Mouse (Mus musculus) spleen, adult 2 months (tissue): ENCODE results near the gene Nos1. TPM values are rescaled to one million over a fixed set of nuclear protein-coding genes. Genes with fewer than 3 reads are reported as not detected.
A peak's percentile ranks its signal among the peaks of the same experiment; 100 is the strongest.

ENCODE experiments used
- DNase-seq, 2 experiments: peaks; one replicate each; pipeline versions ENCODE4 v3.0.0 to v3.0.0-alpha.2; 2012 to 2021; ENCODE audit warnings: low spot score in 2 of 2, low read depth in 1 of 2
- H3K27ac ChIP-seq: fragments of 200-500 bp; 2 replicates; pipeline ENCODE4 v1.5.1; 2012; ENCODE audit warnings: low read length, inconsistent platforms; ENCODE audit not compliant: insufficient read depth
- H3K27me3 ChIP-seq: fragments of 200-500 bp; 2 replicates; pipeline ENCODE4 v1.6.1; 2012; ENCODE audit warnings: mild to moderate bottlenecking, moderate library complexity, low read length, inconsistent platforms; ENCODE audit not compliant: control insufficient read depth, insufficient read depth
- H3K36me3 ChIP-seq: fragments of 200-500 bp; 2 replicates; pipeline ENCODE4 v1.6.1; 2012; ENCODE audit warnings: mild to moderate bottlenecking, low read length, inconsistent platforms; ENCODE audit not compliant: control insufficient read depth, insufficient read depth
- H3K4me1 ChIP-seq: fragments of 200-500 bp; 2 replicates; pipeline ENCODE4 v1.6.1; 2011; ENCODE audit warnings: inconsistent platforms; ENCODE audit not compliant: control insufficient read depth, insufficient read depth, insufficient read length
- H3K4me3 ChIP-seq: fragments of 200-500 bp; 2 replicates; pipeline ENCODE4 v1.5.1; 2011; ENCODE audit warnings: mild to moderate bottlenecking, inconsistent platforms; ENCODE audit not compliant: insufficient read depth, insufficient read length; ENCODE audit errors: extremely low read depth
- CTCF ChIP-seq: fragments of 200-500 bp; IDR thresholded peaks from 2 replicates; pipeline ENCODE4 v1.5.1; 2011; ENCODE audit warnings: mild to moderate bottlenecking, inconsistent platforms; ENCODE audit not compliant: insufficient read depth, insufficient read length, insufficient replicate concordance; ENCODE audit errors: extremely low read depth
- POLR2A ChIP-seq: fragments of 200-500 bp; IDR thresholded peaks from 2 replicates; pipeline ENCODE4 v1.6.1; 2011; ENCODE audit warnings: low read depth, low read length, inconsistent platforms
- WGBS: fragments of 180-500 bp; shearing (Covaris S2); methylation state at CpG from one replicate; pipeline ENCODE4 v1.1.7; 2018; 5-methylcytosine and 5-hydroxymethylcytosine counted together
- polyA plus RNA-seq: library from polyadenylated mRNA; depleted of rRNA; stranded (reverse); fragments of >200 nt; gene quantifications from 2 replicates; pipeline ENCODE4 v1.2.3, GENCODE M21; 2012

The Nos1 gene
- polyA plus RNA-seq, 1 experiment: 0.37 TPM

GRCm38 (mm10) chr5:117967659-117968069 is 186.8 kb downstream of the Nos1 start:
- H3K4me3 ChIP-seq: no peak overlapping the region
- 51% methylated on average over 4 of the region's 4 CpGs for WGBS
- H3K27me3 ChIP-seq: peaks cover 4% of the 10 kb centered on the region; the same call in 1 of the 2 replicates
- H3K4me1 ChIP-seq: no peaks in the 10 kb centered on the region
- no peak overlapping the region for H3K27ac ChIP-seq
- H3K36me3 ChIP-seq: no peaks in the 10 kb centered on the region
- no peak for TF ChIP-seq CTCF
- no peak for DNase-seq

- Histone ChIP-seq H3K4me3 (no peak overlapping the region), H3K36me3 (no peaks in the 10 kb centered on the region), H3K27me3 (peaks cover 2% of the 10 kb centered on the region; the same call in 1 of the 2 replicates), H3K27ac (no peak overlapping the region), H3K4me1 (no peaks in the 10 kb centered on the region)
- DNase-seq: no peak
- TF ChIP-seq POLR2A (no peak), CTCF (no peak)
- 92% methylated on average over 10 of the region's 10 CpGs for WGBS
Observed at GRCm38 (mm10) chr5:117969681-117970427, 189.0 kb downstream of the Nos1 start.

- Histone ChIP-seq H3K4me1 (peaks cover 10% of the 10 kb centered on the region), H3K27ac (no peak overlapping the region), H3K4me3 (peak overlapping the region; percentile 95), H3K27me3 (no peaks in the 10 kb centered on the region), H3K36me3 (no peaks in the 10 kb centered on the region; the same call in 1 of the 2 replicates)
- no peak for TF ChIP-seq POLR2A
- TF ChIP-seq CTCF: no peak
- 23% methylated on average over 19 of the region's 19 CpGs for WGBS
- peak; percentile 9 to 11 for DNase-seq
Observed at GRCm38 (mm10) chr5:117976263-117976656, 195.4 kb downstream of the Nos1 start.

- Histone ChIP-seq H3K4me3 (peak within 1 kb of the TSS; percentile 95), H3K27ac (peak within 1 kb of the TSS; percentile 19; the same call in 1 of the 2 replicates)
Observed at GRCm38 (mm10) chr5:117976657-117977500, 196.0 kb downstream of the Nos1 start, which contains the start of gene Fbxo21. TSS of gene Fbxo21 (plus strand) at chr5:117976730.

GRCm38 (mm10) chr5:117977501-117978158 is 196.8 kb downstream of the Nos1 start:
- peak overlapping the region; percentile 95 for H3K4me3 ChIP-seq
- peaks cover 10% of the 10 kb centered on the region for H3K4me1 ChIP-seq
- no peak for TF ChIP-seq CTCF
- no peak for TF ChIP-seq POLR2A
- WGBS: 6% methylated on average over 30 of the region's 30 CpGs
- H3K36me3 ChIP-seq: peaks cover 5% of the 10 kb centered on the region
- no peak overlapping the region for H3K27ac ChIP-seq
- peak; percentile 12 to 21 for DNase-seq
- H3K27me3 ChIP-seq: no peaks in the 10 kb centered on the region

More at GRCm38 (mm10) chr5:117976657-117977500, 196.0 kb downstream of the Nos1 start, which contains the start of gene Fbxo21:
- under 1% methylated on average over 88 of the region's 88 CpGs for WGBS
- TF ChIP-seq CTCF (no peak), POLR2A (peak; percentile 15; the same call in 1 of the 2 replicates)
- Histone ChIP-seq H3K27me3 (no peaks in the 10 kb centered on the region), H3K4me1 (peaks cover 10% of the 10 kb centered on the region), H3K36me3 (peaks cover 2% of the 10 kb centered on the region)
- DNase-seq: peak; percentile 57 to 87

GRCm38 (mm10) chr5:117978159-117978697 is 197.4 kb downstream of the Nos1 start:
- Histone ChIP-seq H3K4me1 (peaks cover 10% of the 10 kb centered on the region), H3K27ac (no peak overlapping the region), H3K4me3 (0 out of 2 replicates have a peak overlapping the region, but pooled peaks have one; percentile 12), H3K27me3 (no peaks in the 10 kb centered on the region), H3K36me3 (peaks cover 6% of the 10 kb centered on the region)
- no peak for TF ChIP-seq POLR2A
- DNase-seq: no peak
- WGBS: 77% methylated on average over 17 of the region's 17 CpGs
